Mouse (Mus musculus): ENCODE data around the gene Gm10718.
"Not testable (repeated sequence)": the region's sequence is repeated elsewhere in the genome, so short reads cannot be mapped to it uniquely, and the experiment has no call there.

DNA sequence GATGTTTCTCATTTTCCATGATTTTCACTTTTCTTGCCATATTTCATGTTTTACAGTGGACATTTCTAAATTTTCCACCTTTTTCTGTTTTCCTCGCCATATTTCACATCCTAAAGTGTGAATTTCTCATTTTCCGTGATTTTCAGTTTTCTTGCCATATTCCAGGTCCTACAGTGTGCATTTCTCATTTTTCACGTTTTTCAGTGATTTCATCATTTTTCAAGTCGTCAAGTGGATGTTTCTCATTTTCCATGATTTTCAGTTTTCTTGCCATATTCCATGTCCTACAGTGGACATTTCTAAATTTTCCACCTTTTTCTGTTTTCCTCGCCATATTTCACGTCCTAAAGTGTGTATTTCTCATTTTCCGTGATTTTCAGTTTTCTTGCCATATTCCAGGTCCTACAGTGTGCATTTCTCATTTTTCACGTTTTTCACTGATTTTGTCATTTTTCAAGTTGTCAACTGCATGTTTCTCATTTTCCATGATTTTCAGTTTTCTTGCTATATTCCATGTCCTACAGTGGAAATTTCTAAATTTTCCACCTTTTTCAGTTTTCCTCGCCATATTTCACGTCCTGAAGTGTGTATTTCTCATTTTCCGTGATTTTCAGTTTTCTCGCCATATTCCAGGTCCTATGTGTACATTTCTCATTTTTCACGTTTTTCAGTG is at the start of gene Gm10718:
- not testable (repeated sequence) for TF ChIP-seq CTCF (IDR thresholded peaks at IDR 0.05; ENCODE audit: low read depth, low read length); POLR2A (IDR thresholded peaks at IDR 0.05; ENCODE audit: borderline replicate concordance, low read depth, low read length)
